Mouse (Mus musculus) thymus, postnatal 14 days (tissue): ENCODE measurements around the gene Ispd.
"Not testable (repeated sequence)": the region's sequence is repeated elsewhere in the genome, so short reads cannot be mapped to it uniquely, and the experiment has no call there.

Source experiments
- DNase-seq: peaks from one replicate; pipeline ENCODE4 v3.0.0; 2021

Ispd gene

GRCm38 (mm10) chr12:36381441-36382340 is at the start of gene Ispd, which contains the start of gene D630036H23Rik:
Ispd (plus strand) TSS chr12:36381450.
D630036H23Rik (minus strand) TSS chr12:36382181.
- peak; percentile 80 for DNase-seq

GRCm38 (mm10) chr12:36332676-36333075 is 48.6 kb upstream of the Ispd start:
- DNase-seq: no peak

GRCm38 (mm10) chr12:36333837-36334281 is 47.4 kb upstream of the Ispd start:
- no peak for DNase-seq

GRCm38 (mm10) chr12:36344131-36344530 is 37.1 kb upstream of the Ispd start:
- no peak for DNase-seq

GRCm38 (mm10) chr12:36360064-36360463 is 21.2 kb upstream of the Ispd start:
- no peak for DNase-seq

GRCm38 (mm10) chr12:36360693-36361092 is 20.6 kb upstream of the Ispd start:
- no peak for DNase-seq

- no peak for DNase-seq
These were observed 17.2 kb upstream of the Ispd start for GRCm38 (mm10) chr12:36364013-36364412.

GRCm38 (mm10) chr12:36373237-36373998 is 7.8 kb upstream of the Ispd start:
- DNase-seq: no peak

- not testable (repeated sequence) for DNase-seq
These were observed 4.9 kb upstream of the Ispd start for GRCm38 (mm10) chr12:36376391-36376790.

- DNase-seq: no peak
These were observed 996 bp upstream of the Ispd start for GRCm38 (mm10) chr12:36380254-36380653.

GRCm38 (mm10) chr12:36380806-36381205 is 444 bp upstream of the Ispd start:
- DNase-seq: no peak

GRCm38 (mm10) chr12:36385386-36385785 is 4.1 kb downstream of the Ispd start:
- no peak for DNase-seq

GRCm38 (mm10) chr12:36386991-36387390 is 5.7 kb downstream of the Ispd start:
- DNase-seq: no peak

- DNase-seq: no peak
These were observed 13.9 kb downstream of the Ispd start for GRCm38 (mm10) chr12:36395115-36395514.

- DNase-seq: no peak
These were observed 42.4 kb downstream of the Ispd start for GRCm38 (mm10) chr12:36423677-36424076.

- no peak for DNase-seq
These were observed 44.0 kb downstream of the Ispd start for GRCm38 (mm10) chr12:36425258-36425657.

- DNase-seq: no peak
These were observed 45.2 kb downstream of the Ispd start for GRCm38 (mm10) chr12:36426163-36427045.

GRCm38 (mm10) chr12:36436956-36437355 is 55.7 kb downstream of the Ispd start:
- no peak for DNase-seq

- DNase-seq: no peak
These were observed 58.1 kb downstream of the Ispd start for GRCm38 (mm10) chr12:36439396-36439795.

GRCm38 (mm10) chr12:36456002-36456401 is 74.8 kb downstream of the Ispd start:
- DNase-seq: no peak

GRCm38 (mm10) chr12:36457726-36458125 is 76.5 kb downstream of the Ispd start:
- DNase-seq: no peak

GRCm38 (mm10) chr12:36468325-36469044 is 87.2 kb downstream of the Ispd start:
- no peak for DNase-seq
